Mouse (Mus musculus) heart, postnatal 0 days (tissue): ENCODE data around the gene Nom1. TPM values are rescaled to one million over a fixed set of nuclear protein-coding genes. Genes with fewer than 3 reads are reported as not detected.

Experiments used
- ATAC-seq: fragments of 200-750 bp; cut with Nextera tagmentation; 2 replicates; pipeline ENCODE4 v1.8.0; 2017; ENCODE audit warnings: low read depth, moderate number of reproducible peaks, moderate library complexity; ENCODE audit not compliant: insufficient read depth
- DNase-seq: peaks from one replicate; pipeline ENCODE4 v3.0.0-alpha.2; 2016; ENCODE audit warnings: low spot score
- H3K27ac ChIP-seq: fragments of 300-500 bp; sonication (generic); 2 replicates; pipeline ENCODE4 v1.5.1; 2014; ENCODE audit warnings: low read depth, mild to moderate bottlenecking
- H3K27me3 ChIP-seq: fragments of 300-500 bp; sonication (generic); 2 replicates; pipeline ENCODE4 v1.6.1; 2014; ENCODE audit warnings: low read length, mixed read lengths; ENCODE audit not compliant: control insufficient read depth, insufficient read depth
- H3K36me3 ChIP-seq: fragments of 300-500 bp; sonication (generic); replicated peaks from 2 replicates; pipeline ENCODE4 v1.6.1; 2014; ENCODE audit warnings: low read length, mixed read lengths; ENCODE audit not compliant: control insufficient read depth, insufficient read depth
- H3K4me1 ChIP-seq: fragments of 300-500 bp; sonication (generic); 2 replicates; pipeline ENCODE4 v1.6.1; 2014; ENCODE audit warnings: antibody characterized with exemption; ENCODE audit not compliant: control insufficient read depth, insufficient read depth
- H3K4me2 ChIP-seq: fragments of 300-500 bp; sonication (generic); 2 replicates; pipeline ENCODE4 v1.6.1; 2014; ENCODE audit warnings: low read depth, mild to moderate bottlenecking, low read length, moderate library complexity
- H3K4me3 ChIP-seq: fragments of 300-500 bp; sonication (generic); 2 replicates; pipeline ENCODE4 v1.5.1; 2014; ENCODE audit warnings: low read depth, low read length
- H3K9ac ChIP-seq: fragments of 300-500 bp; sonication (generic); replicated peaks from 2 replicates; pipeline ENCODE4 v1.6.1; 2014; ENCODE audit warnings: low read depth, low read length, mixed read lengths
- H3K9me3 ChIP-seq: fragments of 300-500 bp; sonication (generic); replicated peaks from 2 replicates; pipeline ENCODE4 v1.6.1; 2016; ENCODE audit warnings: low read length; ENCODE audit not compliant: control insufficient read depth
- CTCF ChIP-seq: IDR thresholded peaks from 2 replicates; pipeline ENCODE4 v1.5.1; 2016; ENCODE audit warnings: antibody characterized with exemption, control low read depth, low read depth
- EP300 ChIP-seq: IDR thresholded peaks from 2 replicates; pipeline ENCODE4 v1.6.1; 2016; ENCODE audit warnings: antibody characterized with exemption, low read depth
- WGBS: fragments of 180-500 bp; shearing (Covaris S2); extraction: QIAGEN DNeasy Blood & Tissue Kit; methylation state at CpG from one replicate; pipeline ENCODE4 v1.1.7; 2014; 5-methylcytosine and 5-hydroxymethylcytosine counted together
- polyA plus RNA-seq: library from polyadenylated mRNA; unstranded; fragments of >200 nt; fragmentation: Nextera tagmentation; extraction: Ambion mirVana; gene quantifications from 2 replicates; pipeline ENCODE4 v1.2.1, GENCODE M21; 2015
- total RNA-seq: library from RNA; depleted of rRNA; stranded (reverse); fragments of >200 nt; gene quantifications from 2 replicates; pipeline ENCODE4 v1.2.3, GENCODE M21; 2014; ENCODE audit warnings: low replicate concordance

Gene Nom1
- total and polyA plus RNA-seq, 2 experiments from 2014 or later = 11.0 to 19.9 TPM

DNA sequence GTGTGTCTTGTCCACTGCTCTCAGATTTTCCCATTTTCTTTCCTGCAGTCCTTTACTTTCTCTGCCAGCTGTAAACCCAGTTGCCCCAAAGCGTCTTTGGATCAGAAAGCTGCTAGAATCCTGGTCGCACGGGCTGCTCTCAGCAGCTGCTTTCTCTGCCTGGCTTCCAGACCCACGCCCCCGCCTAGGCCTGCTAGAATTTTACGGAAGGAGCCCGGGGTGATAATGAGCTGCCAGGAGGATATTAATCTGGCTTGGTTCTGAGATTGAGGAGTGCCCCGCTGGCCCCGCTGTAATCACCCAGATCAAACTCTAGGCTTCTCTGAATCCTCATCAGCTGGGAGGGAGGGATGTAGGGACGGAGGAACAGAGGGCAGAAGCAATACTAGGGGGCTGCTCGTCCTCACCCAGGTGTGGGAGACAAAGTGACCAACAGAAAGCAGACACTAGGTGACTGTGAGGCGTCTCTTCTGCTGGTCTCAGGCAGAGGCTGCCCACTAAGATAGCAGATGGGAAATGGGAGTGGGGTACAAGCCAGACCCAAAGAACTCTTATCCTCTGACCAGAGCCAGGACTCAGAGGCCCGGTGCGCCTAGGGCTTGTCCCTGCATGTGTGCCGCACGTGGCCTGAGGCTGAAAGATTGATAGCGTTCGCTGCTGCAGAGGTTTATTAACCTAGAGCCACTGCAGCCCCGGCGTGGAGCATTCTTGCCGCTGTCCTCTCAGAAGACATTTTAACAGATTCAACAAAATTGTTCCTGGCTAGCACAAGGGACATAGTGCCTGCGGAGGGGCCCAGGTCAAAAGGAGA is 37.6 kb downstream of the Nom1 start:
- Histone ChIP-seq H3K4me1 (peaks cover 6% of the 10 kb centered on the region; the same call in 1 of the 2 replicates), H3K9me3 (no peaks in the 10 kb centered on the region), H3K9ac (no peak overlapping the region), H3K36me3 (no peaks in the 10 kb centered on the region), H3K27ac (no peak overlapping the region), H3K27me3 (peaks cover 99% of the 10 kb centered on the region), H3K4me3 (no peak overlapping the region), H3K4me2 (no peak overlapping the region)
- WGBS = 3% methylated on average over 22 of the region's 22 CpGs
- DNase-seq (no peak), ATAC-seq (no peak)
- TF ChIP-seq CTCF (no peak), EP300 (no peak)

DNA sequence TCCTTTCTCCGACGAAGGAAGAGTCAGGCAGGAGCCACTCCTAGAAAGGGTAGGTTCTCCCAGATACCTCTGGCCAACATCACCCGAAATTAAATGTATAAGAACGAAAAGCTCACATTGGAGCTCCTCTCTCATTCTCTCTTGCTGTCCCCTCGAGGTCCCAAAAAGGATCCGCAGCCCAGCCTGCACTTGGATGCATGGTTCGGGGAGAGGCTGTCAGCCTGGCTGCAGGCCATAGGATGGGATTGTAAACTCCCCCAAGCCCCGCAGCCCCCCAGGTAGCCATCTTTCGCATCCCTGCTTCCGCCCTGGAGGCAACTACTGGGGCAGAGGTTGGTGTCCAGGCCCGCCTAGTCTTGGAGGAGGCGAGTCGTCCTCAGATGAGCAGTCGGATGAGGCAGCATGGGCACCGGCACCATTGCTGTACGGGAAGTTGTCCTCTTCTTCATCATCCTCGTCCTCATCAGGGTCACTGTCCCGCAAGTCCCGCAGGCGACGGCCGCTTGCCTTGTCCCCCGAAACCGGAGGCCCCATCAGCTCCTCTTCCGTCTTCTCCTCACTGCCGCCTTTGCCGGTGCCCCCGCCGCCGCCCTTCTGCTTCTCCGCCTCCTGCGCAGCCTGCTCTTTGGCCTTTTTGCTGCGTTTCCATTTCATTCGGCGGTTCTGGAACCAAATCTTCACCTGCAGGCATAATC is 39.2 kb downstream of the Nom1 start:
- no peak for ATAC-seq
- H3K27ac ChIP-seq = no peak overlapping the region
- H3K4me2 ChIP-seq = no peak overlapping the region
- H3K9me3 ChIP-seq = no peaks in the 10 kb centered on the region
- no peak for TF ChIP-seq EP300
- H3K27me3 ChIP-seq = peaks cover 100% of the 10 kb centered on the region
- no peak overlapping the region for H3K9ac ChIP-seq
- 0 out of 2 replicates have a peak, but pooled peaks cover 6% of the 10 kb centered on the region for H3K4me1 ChIP-seq
- DNase-seq = no peak
- WGBS = 1% methylated on average over 35 of the region's 35 CpGs
- H3K36me3 ChIP-seq = no peaks in the 10 kb centered on the region
- H3K4me3 ChIP-seq = no peak overlapping the region

GRCm38 (mm10) chr5:29474246-29474960 is 39.9 kb downstream of the Nom1 start:
- Histone ChIP-seq H3K4me3 (no peak overlapping the region), H3K27ac (no peak overlapping the region), H3K4me1 (0 out of 2 replicates have a peak, but pooled peaks cover 6% of the 10 kb centered on the region), H3K4me2 (no peak overlapping the region), H3K36me3 (no peaks in the 10 kb centered on the region), H3K9me3 (no peaks in the 10 kb centered on the region), H3K27me3 (peaks cover 100% of the 10 kb centered on the region), H3K9ac (no peak overlapping the region)
- WGBS = 3% methylated on average over 35 of the region's 35 CpGs
- DNase-seq (no peak), ATAC-seq (no peak)
- TF ChIP-seq CTCF (no peak), EP300 (no peak)

DNA sequence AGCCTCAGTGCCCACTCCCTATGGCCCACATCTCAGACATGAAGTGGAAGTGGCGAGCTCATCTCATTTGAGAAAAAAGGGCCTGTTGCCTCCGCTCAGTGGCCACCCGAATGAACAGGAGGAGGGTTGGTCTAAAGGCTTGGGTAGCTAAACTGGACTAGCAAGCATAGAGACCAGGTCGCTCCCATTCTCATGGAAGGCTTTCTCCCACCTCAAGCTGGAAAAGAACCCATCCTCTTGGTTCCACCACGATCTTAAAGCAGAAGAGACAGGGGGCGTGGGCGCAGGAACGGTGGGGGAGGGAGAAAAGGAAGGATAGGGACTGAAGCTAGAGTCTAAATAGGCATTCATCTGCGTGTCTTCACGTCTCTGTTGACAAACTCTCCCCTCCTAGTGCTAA is 40.6 kb downstream of the Nom1 start:
- ATAC-seq (no peak), DNase-seq (no peak)
- Histone ChIP-seq H3K36me3 (no peaks in the 10 kb centered on the region), H3K9me3 (no peaks in the 10 kb centered on the region), H3K27ac (no peak overlapping the region), H3K27me3 (peaks cover 100% of the 10 kb centered on the region), H3K4me2 (no peak overlapping the region), H3K4me3 (no peak overlapping the region), H3K4me1 (0 out of 2 replicates have a peak, but pooled peaks cover 6% of the 10 kb centered on the region), H3K9ac (no peak overlapping the region)
- whole genome bisulfite sequencing = 3% methylated on average over 10 of the region's 10 CpGs
- TF ChIP-seq EP300 = no peak
- TF ChIP-seq CTCF = no peak

DNA sequence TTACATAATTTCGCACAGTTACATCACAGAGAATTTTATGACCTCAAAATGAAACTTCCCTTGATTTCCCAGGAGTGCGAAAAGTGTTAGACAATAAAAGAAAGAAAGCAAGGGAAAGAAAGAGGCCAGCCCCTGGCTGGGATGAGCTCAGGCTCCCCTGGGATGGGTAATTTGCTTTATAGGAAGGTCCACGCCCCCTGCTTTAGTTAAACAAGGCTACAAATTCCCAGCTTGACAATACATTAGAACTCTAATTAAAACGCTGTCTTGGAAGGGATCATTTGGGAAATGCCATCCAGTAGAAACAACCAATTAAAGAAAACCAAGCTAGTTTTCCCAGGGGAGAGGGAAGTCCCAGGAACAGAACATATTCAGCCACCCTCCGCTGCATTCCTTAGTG is 41.1 kb downstream of the Nom1 start:
- 0 out of 2 replicates have a peak, but pooled peaks cover 6% of the 10 kb centered on the region for H3K4me1 ChIP-seq
- H3K4me2 ChIP-seq = no peak overlapping the region
- TF ChIP-seq EP300 (no peak), CTCF (no peak)
- no peak for DNase-seq
- WGBS = 9% methylated on average over 5 of the region's 5 CpGs
- peaks cover 100% of the 10 kb centered on the region for H3K27me3 ChIP-seq
- no peak overlapping the region for H3K4me3 ChIP-seq
- no peaks in the 10 kb centered on the region for H3K36me3 ChIP-seq
- ATAC-seq = no peak
- H3K9me3 ChIP-seq = no peaks in the 10 kb centered on the region
- H3K27ac ChIP-seq = no peak overlapping the region
- no peak overlapping the region for H3K9ac ChIP-seq
